Mouse (Mus musculus) cerebellum, postnatal 4 days (tissue): Measurements from ENCODE around the gene Gm17019.
"Not testable (repeated sequence)": the region's sequence is repeated elsewhere in the genome, so short reads cannot be mapped to it uniquely, and the experiment has no call there.

Experiments
- DNase-seq, 2 experiments: peaks; one replicate each; pipeline ENCODE4 v3.0.0; 2022; ENCODE audit warnings: low spot score in 2 of 2, mixed read lengths in 1 of 2

Gene Gm17019

DNA sequence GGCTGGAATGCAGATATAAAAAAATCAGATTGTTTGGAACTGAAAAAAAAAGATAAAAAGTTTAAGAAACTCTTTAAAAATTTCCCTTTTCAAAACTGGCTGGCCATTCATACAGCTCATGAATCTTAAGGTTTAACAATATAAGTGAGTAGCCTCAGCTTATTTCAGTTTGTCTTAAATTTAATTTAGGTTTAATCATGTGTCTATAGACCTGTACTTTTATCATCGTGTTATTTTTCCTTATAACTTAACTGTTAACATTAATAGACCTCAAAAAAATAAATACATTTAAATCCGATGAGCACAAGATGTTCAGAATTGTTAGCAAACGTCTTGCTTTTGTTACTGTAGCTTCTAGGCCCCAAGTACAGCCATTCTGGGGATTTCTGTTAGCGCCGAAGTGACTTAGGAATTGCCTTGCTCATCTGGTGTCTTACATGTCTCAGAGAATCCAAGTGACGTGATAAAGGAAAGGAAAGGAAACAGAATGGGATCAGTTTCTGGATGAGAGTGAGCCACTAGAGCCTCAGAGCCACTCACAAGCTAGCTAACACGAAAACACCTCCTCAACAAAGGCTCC, 36.0 kb downstream of the Gm17019 start:
- DNase-seq, result not testable (repeated sequence)

DNA sequence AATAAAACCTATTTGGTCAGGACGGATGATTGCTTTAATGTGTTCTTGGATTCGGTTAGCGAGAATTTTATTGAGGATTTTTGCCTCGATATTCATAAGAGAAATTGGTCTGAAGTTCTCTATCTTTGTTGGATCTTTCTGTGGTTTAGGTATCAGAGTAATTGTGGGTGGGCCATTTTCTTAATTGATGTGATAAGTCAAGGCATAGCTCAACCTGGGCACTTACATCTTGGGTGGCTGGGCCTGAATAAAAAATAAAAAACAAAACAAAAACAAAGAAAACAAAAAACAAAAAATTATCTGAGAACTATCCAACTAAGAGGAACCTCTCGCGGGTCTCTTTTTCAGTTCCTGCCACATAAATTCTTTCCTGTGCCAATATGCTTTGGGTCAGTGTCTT, 38.7 kb downstream of the Gm17019 start:
- not testable (repeated sequence) for DNase-seq

DNA sequence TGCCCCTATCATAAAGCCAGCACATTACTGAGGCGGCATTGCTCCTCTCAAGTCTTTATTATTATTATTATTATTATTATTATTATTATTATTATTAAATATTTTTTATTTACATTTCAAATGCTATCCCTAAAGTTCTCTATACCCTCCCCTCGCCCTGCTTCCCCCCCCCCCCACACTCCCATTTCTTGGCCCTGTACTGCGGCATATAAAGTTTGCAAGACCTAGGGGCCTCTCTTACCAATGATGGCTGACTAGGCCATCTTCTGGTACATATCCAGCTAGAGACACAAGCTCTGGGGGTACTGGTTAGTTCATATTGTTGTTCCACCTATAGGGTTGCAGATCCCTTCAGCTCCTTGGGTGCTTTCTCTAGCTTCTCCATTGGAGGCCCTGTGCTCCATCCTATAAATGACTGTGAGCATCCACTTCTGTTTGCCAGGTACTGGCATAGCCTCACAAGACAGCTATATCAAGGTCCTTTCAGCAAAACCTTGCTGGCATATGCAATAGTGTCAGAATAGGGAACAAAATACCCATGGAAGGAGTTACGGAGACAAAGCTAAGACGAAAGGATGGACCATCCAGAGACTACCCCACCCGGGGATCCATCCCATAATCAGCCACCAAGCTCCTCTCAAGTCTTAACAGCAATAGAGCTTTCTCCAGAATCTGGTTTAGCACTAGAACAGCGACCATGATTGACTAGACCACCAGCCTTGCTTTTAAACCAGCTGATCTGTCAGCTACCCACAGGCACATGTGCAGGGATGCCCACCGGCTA, 42.2 kb downstream of the Gm17019 start:
- DNase-seq, result not testable (repeated sequence)

DNA sequence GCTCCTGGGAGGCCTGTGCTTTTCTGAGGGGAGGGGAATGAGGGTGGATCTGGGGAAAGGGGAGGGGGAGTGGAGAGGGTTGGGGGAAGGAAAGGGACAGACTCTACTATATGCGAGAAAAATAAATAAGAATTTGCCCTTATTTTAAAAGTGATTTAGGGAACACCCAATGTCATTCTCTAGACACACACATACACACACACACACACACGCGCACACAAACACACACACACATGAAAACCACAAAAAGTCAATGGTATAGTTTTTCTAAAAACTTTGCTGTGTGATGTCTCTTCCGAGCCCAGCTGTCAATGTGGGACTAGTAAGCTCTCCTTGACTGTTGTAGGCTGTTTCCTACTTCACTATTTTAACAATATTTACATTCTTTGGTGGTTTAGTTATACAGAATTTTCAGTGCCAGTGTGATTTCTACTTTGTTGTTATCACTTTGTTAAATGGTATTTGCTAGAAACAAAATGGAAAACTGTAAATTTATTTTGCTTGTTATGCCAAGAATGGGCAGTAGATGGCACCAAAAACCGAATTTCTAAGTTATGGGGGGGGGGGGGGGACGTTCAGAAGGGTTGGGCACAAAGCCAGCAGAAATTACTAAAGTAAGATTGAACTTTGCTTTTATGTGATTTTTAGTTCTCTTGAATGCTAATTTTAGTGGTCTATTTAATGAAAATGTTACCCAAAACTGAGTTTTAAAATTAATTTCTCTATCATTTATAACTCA, 46.0 kb downstream of the Gm17019 start:
- DNase-seq, result not testable (repeated sequence)
